Mouse (Mus musculus): ENCODE measurements at regions not wholly inside any gene's neighbourhood (a gene's known extent, or its start where the extent isn't known, plus 50 kb on each side); places are given as distances from the start of the nearest gene placed in this dataset.
"Not testable (repeated sequence)": the region's sequence is repeated elsewhere in the genome, so short reads cannot be mapped to it uniquely, and the experiment has no call there.

GRCm38 (mm10) chr13:61710823-61711222, 140.9 kb upstream of the Cts3 start:
- 13% methylated on average over 11 of the region's 11 CpGs for WGBS
- not testable (repeated sequence) for H3K9me3 ChIP-seq; H3K9ac ChIP-seq; H3K4me2 ChIP-seq; H3K27ac ChIP-seq; H3K27me3 ChIP-seq; H3K4me3 ChIP-seq; ATAC-seq (ENCODE audit: borderline replicate concordance, extremely low read depth, low FRiP score, low TSS enrichment); H3K36me3 ChIP-seq; H3K4me1 ChIP-seq

DNA sequence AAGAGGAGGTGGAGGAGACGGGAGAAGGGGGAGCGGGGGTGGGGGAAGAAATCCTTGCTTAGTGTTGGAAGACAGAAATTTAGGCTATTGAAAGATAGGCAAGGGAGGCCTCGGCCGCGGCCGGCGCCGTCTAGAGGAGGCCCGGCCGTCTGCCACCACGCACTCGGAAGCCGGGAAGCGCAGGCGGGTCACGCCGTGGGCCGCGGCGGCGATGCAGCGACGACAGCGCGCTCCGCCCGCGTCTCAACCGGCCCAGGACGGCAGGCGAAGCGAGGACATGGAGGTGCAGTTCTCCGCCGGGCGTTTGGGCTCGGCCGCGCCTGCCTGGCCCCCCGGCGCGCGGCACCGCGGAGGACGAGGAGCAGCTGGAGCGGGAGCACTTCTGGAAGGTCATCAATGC, 95.8 kb upstream of the Cts3 start:
- no peak for ATAC-seq (ENCODE audit: borderline replicate concordance, extremely low read depth, low FRiP score, low TSS enrichment)
- H3K27ac ChIP-seq = no peak overlapping the region
- no peaks in the 10 kb centered on the region for H3K9me3 ChIP-seq
- H3K27me3 ChIP-seq = no peaks in the 10 kb centered on the region
- WGBS = 7% methylated on average over 45 of the region's 46 CpGs
- H3K4me1 ChIP-seq = no peaks in the 10 kb centered on the region
- no peak overlapping the region for H3K9ac ChIP-seq
- no peaks in the 10 kb centered on the region for H3K36me3 ChIP-seq
- H3K4me2 ChIP-seq = peak overlapping the region; percentile 37
- H3K4me3 ChIP-seq = no peak overlapping the region
